Mouse (Mus musculus): ENCODE data around the gene Setd1a.
"Not testable (repeated sequence)": the region's sequence is repeated elsewhere in the genome, so short reads cannot be mapped to it uniquely, and the experiment has no call there.

Gene Setd1a

GRCm38 (mm10) chr7:127766851-127767609 is 9.4 kb upstream of the Setd1a start:
- DNase-seq: no peak

- DNase-seq: no peak
Observed at GRCm38 (mm10) chr7:127767671-127768345, 8.7 kb upstream of the Setd1a start.

DNA sequence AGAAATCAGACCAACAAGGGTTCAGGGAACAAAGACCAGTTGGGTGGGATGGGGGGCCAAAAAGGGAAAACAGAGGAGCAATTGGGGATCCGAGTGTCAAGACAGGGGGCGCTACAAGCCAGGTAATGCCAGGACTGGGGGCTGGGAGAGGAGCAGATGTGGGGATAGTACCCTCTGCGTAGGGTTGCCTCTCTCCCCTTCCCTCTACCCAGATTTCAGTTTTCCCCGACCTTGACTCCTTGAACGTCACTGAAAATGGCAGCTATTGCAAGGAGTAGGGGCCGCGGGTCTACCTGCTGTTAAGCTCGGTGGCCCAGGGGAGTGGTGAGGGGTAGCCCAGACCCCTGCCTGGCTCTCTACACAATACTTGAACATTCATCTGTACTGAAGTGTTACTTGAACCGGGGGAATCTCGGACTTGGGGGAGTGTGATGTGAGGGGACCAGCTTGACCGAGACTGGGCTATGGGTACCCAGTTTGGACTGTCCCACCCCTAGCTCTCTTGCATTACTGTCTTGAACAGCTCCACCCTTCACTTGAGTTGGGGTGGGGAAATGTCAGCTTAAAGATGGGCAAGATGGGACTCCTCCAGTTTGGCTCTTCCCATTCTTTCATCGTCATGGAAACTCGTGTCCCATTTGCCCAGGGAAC is 8.0 kb upstream of the Setd1a start:
- peak in 1 of 2 experiments; percentile 47 for DNase-seq

DNA sequence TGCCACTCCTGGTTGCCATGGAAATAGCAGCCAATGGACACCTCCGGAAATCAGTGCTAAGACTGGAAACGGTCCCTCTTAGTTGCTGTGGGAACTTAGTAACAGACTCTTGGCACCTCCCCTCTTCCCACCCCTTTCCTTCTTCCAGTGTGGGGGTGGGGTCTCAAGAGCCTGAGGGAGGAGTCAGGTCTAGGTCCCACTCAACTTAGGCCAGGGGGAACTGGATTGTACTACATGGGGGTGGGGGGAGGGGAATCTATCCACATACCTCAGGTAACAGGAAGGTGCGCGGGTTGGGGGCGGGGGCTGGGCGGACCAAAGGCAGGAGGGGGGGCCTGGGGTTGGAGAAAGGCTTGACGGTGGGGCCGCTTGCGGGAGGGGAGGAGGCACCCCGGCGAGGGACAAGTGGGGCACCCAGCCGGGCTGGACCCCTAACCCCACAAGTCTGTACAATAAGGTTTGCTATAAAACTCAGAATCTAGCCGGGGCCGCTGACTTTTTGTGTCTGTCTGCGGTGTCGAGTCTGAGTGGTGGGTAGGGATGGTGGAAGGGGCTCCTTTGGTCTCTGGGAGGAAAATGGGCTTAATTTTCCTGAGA is 7.4 kb upstream of the Setd1a start:
- DNase-seq: peak; percentile 96 to 99

- DNase-seq: peak; percentile 92 to 95
Observed at GRCm38 (mm10) chr7:127769651-127770038, 6.8 kb upstream of the Setd1a start, which contains the start of gene Orai3. Orai3 (plus strand) TSS chr7:127769815.

DNA sequence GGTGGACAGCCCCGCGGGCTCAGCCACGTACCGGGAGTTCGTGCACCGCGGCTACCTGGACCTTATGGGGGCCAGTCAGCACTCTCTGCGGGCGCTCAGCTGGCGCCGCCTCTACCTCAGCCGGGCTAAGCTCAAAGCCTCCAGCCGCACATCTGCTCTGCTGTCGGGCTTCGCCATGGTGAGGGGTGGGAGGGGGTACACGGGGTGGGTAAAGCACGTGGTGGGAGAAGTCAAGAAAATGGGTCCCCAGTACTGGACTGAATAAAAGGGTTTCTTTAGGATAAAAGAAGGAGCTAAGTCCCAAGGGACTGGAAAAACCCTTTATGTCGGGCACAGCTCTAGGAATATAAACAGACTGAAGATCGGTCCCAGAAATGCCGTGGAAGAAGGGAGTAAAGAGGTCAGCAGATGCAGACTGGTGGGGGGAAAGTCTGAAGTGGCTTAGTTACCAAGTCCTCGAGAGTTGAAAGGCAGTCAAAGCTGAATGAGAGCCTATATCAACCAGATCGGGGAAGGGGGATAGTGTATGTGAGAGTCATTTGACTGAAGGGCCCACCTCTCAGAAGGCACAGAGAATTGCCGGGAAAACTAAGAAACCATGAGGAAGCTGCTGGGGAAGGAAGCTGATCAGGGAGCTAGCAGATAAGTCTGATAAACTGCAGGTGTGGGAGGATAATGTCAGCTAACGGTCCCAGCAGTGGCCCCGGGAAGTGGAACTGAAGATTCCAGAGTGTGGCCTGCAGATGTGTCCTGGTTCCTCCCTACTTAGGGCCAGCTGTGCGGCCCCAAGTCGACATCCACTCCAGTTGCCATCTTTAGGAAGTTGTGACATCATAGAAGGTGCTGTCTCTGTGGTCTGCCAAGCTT is 6.2 kb upstream of the Setd1a start:
- peak in 1 of 2 experiments; percentile 9 for DNase-seq

GRCm38 (mm10) chr7:127771262-127771661 is 5.2 kb upstream of the Setd1a start:
- no peak for DNase-seq

GRCm38 (mm10) chr7:127772080-127772479 is 4.4 kb upstream of the Setd1a start:
- DNase-seq: no peak

- no peak for DNase-seq
Observed at GRCm38 (mm10) chr7:127772557-127772956, 3.9 kb upstream of the Setd1a start.

DNA sequence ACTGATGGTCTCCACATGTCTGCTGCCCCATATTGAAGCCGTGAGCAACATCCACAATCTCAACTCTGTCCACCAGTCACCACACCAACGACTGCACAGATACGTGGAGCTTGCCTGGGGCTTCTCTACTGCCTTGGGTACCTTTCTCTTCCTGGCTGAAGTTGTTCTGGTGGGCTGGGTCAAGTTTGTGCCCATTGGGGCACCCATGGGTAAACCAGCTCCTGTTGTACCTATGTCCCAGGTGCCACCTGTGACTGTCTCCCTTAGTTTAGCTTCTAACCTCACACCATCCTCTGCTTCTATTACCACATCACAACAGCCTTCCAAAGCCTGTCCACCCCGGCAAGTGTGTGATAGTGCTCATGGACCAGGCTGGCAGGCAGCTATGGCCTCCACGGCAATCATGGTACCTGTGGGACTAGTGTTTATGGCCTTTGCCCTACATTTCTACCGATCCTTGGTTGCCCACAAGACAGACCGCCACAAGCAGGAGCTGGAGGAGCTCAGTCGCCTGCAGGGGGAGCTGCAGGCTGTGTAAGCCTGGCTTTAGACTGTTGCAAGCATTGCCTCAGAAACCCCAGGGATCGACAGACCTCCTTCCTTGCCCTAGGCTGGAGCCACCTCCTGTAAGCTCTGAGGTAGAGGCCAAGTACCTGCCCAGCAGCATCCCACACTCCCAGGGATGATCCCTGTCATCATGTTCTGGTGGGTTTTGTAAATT is 2.6 kb upstream of the Setd1a start:
- DNase-seq: peak; percentile 72 to 86

DNA sequence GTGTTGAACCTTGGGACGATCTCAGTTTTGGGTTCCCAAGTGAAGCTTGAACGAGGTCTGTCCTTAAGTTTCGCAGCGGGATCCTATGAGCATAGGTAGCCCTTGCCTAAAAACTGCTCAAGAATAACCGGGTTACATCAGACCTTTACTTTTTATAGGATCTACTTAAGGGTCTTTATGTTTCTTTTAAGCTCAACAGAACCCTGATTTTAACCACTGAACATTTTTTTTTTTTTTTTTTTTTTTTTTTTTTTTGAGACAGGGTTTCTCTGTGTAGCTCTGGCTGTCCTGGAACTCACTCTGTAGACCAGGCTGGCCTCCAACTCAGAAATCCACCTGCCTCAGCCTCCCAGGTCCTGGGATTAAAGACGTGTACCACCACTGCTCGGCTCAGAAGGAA is 633 bp upstream of the Setd1a start:
- not testable (repeated sequence) for DNase-seq

GRCm38 (mm10) chr7:127776878-127777473 is 506 bp downstream of the Setd1a start:
- peak; percentile 98 to 99 for DNase-seq

DNA sequence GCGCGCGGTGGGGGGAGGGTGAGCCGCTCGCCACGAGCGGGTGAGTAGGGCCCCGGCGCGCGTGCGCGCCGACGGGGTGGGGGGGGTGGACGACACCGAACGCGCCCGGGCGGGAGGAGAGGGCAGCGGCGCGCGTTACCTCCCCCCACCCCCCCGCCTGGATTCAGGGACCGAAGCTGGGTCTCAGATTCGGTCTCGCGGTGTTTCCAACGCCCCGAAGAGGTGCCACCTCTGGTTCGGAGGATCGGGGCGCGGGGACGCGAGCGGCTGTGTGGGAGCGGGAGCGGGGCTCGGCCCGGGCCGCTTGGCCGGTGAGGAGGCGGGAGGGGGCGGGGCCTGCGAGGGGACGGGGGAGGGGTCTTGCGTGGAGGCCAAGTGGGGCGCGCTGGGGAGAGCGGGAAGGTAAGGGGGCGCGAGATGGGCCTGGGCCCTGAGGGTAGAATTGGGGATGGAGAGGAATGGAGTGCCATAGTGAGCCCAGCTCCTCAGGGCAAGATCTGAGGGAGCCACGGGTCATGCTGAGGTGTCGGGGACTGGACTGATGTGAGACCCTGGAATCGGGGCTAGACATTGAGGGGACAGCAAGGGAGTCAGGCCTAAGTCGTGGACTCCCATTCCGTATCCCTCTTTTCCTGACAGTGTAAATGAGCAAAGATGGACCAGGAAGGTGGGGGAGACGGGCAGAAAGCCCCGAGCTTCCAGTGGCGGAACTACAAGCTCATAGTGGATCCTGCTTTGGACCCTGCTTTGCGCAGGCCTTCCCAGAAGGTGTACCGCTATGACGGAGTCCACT is 1.2 kb downstream of the Setd1a start:
- peak; percentile 48 to 81 for DNase-seq

DNA sequence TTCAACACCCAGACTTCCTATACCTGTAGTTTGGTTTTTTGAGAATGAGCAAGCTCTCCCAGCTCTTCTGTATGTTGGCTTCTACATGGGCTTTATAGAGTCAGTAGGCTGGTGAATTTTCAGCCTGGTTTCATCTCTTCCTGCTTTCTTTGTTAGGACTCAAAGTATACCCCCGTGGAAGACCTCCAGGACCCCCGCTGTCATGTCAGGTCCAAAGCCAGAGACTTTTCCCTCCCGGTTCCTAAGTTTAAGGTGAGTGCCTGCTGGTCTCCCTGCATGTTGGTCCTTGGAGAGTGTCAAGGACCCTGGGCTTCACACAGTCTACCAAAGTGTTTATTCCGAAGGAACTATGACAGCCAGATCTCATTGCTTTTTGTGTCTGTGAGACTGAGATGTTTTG is 1.9 kb downstream of the Setd1a start:
- no peak for DNase-seq

DNA sequence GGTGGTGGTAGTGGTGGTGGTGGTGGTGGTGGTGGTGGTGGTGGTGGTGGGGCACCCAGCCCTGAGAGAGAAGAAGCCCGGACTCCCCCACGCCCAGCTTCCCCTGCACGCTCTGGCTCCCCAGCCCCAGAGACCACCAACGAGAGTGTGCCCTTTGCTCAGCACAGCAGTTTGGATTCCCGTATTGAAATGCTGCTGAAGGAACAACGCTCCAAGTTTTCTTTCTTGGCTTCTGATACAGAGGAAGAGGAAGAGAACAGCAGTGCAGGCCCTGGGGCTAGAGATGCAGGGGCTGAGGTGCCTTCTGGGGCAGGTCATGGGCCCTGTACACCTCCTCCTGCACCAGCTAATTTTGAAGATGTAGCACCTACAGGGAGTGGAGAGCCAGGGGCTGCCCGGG is 8.8 kb downstream of the Setd1a start, which contains the start of gene Gm49388:
Gm49388 (plus strand) TSS at position 301 of the 400 bp plus-strand sequence.
- DNase-seq: no peak

DNA sequence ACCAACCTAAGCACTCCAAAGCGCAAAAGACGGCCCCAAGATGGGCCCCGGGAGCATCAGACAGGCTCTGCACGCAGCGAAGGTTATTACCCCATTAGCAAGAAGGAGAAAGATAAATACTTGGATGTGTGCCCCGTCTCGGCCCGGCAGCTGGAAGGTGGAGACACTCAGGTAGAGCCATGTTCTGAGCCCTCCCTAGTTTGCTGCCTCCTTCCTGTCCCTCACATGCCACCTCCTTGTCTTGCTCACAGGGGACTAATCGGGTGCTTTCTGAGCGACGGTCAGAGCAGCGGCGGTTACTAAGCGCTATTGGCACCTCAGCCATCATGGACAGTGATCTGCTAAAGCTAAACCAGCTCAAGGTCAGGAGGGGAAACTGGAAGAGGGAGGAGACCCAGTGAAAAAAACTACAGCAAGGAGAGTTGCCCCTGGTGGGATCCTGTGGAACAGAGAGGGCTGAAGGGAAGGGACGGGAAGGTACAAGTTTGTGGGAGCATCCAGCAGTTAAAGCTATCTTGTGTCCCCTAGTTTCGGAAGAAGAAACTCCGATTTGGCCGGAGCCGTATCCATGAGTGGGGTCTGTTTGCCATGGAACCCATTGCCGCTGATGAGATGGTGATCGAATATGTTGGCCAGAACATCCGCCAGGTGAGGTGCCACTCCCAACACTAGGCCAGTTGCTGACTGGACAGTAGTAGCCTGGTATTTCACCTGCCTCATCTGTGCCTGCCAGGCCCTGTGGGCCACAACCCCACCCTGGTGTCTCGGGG is 20.8 kb downstream of the Setd1a start:
- DNase-seq: no peak

DNA sequence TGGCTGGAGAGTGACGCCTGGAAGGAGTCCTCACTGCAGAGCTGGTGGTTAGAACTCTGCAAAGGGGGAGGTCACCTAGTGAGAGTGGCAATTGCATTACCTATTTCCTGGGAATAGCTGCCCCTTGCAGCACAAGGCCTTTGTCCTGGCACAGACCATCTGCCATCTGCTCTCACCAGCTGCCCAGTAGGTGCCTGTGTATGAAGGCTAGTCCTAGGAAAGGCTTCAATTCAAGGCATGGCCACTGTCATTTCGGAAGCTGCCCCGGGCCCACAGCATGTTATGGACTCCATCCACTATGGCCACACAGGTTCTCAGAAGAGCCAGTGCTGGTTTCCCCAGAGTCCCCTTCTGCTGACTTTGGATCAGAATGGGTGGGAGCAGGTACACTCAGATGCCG is 22.1 kb downstream of the Setd1a start:
- DNase-seq: no peak

- DNase-seq: no peak
Observed at GRCm38 (mm10) chr7:127799211-127799610, 22.7 kb downstream of the Setd1a start.

DNA sequence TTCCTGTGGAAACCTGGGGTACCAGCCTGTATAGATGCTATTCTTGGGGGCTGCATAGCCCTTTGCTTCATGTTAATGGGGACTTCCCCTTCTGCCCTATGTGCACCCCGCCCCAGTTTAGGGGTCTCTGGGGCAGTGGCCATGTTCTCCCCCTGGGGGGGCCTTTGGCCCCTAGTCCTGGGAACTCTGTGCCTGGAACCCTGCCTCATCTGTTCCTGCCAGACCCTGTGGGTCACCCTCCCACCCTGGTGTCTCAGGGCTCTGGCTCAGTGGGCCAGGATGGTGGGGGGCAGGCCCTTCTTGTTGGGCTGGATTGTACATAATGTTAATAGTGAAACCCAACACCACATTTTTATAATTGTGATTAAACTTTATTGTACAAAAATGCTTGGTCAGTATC is 23.3 kb downstream of the Setd1a start:
- no peak for DNase-seq
